Mouse (Mus musculus) thymus, postnatal 4 days (tissue): ENCODE measurements at regions not wholly inside any gene's neighbourhood (a gene's known extent, or its start where the extent isn't known, plus 50 kb on each side); places are given as distances from the start of the nearest gene placed in this dataset.
"Not testable (repeated sequence)": the region's sequence is repeated elsewhere in the genome, so short reads cannot be mapped to it uniquely, and the experiment has no call there.

Experiments used
- DNase-seq: peaks from one replicate; pipeline ENCODE4 v3.0.0; 2021

DNA sequence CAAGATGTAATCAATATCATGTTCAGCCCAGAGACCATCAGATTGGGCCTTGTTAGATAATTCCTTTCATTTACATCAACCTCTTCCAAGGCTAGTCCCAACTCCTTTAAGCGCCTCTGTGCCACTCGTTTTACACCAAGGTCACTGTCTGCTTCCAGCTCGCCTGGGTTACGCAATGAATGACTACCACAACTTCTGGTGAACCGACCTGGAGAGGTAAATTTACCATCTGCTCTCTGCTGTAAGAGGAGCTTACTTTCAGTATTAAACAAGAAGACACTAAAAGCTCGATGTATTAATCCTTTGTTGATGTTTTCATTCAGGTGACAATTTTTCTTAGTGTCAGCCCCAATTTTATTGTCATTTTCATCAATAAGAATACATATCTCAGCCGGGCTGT, 51.7 kb upstream of the Fam174b start:
- DNase-seq, result no peak

GRCm38 (mm10) chr7:73686245-73686644, 53.9 kb upstream of the Fam174b start:
- not testable (repeated sequence) for DNase-seq

DNA sequence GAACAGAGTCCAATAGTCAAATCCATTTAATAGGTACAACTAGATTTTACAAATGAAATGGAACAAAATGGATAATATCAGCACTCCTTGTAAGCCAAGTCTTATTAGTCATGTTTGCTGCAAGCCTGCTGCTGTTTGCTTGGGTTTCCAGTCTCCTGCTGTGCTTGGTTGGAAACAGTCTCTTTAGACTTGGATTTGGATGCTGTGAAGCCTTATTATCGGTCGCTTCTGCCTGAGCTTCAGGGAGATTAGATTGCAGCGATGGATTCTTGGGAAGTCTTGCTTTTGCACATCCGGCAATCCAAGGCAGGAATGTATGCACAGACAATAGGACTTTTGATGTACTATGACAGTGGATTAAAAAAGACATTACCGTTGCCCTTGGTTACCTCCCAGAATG, 57.3 kb upstream of the Fam174b start:
- DNase-seq, result no peak

DNA sequence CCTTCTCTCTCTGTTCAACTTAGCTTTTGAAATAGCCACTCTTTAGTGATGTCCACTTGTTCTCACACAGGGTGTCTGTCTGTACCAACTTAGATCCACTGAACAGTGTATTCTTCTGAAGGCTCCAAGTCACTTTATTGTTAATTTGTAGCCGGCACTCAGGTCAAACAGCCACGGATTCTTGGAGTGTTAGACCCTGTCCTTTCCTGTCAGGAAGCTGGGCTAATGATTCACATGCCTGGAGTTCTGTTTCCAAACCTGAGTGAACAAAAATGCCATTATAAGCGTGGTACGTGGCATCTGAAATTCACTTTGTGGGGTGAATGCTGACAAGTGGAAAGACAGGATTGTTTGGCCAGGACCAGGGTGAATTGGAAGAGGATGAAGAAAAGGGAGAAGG, 69.5 kb upstream of the Fam174b start:
- no peak for DNase-seq

DNA sequence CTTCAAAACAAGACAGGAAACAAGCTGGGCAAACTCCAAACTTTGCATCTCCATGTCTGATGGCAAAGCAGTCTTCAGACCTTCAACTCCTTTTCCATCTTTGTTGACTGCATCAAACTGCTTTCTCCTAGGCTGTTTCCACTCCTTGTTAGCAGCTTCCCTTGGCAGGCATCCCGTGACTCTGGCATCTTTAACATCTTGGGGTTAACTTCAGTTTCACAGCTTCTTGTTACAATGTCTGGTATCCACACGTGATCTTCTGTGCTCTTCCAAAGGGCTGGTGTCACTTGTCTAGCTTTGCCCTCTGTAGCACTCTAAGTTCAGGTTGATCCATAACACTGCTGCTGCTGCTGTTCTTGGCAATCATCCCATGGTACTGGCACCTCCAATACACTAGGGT, 71.3 kb upstream of the Fam174b start:
- DNase-seq, result no peak

DNA sequence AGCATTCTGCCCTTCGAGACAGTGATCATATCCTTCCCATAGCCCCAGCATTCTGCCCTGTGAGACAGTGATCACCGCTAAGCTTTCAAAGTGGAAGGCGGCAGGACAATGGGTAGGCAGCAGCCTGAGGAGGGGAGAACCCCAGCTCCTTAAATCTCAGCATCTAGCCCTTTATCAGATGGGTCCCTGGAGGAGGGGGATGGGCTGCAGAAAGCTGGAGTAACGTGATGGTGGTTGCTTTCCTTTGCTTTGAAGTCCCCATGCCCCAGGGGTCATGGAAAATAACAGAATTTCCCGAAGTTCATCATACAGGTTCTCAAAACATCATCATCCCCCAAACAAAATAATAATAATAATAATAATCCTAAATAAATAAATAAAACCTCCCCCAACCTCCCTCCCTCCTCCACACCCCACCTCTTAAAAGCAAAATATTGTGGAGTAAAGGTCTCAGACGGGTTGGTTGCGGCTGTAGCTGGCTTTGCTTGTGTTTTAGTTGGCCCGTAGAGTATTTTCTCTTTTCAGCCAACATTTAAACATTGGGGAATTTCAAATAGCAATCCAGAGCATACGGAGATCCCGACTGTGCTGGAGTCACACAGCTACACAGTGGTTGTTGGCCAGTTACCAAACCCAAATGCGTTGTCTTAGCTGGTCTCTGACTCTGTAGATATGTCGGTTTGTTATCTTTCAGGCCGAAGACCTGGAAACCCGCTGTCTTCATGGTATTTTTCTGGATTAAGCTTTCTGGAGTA, 73.0 kb upstream of the Fam174b start:
- DNase-seq, result no peak

DNA sequence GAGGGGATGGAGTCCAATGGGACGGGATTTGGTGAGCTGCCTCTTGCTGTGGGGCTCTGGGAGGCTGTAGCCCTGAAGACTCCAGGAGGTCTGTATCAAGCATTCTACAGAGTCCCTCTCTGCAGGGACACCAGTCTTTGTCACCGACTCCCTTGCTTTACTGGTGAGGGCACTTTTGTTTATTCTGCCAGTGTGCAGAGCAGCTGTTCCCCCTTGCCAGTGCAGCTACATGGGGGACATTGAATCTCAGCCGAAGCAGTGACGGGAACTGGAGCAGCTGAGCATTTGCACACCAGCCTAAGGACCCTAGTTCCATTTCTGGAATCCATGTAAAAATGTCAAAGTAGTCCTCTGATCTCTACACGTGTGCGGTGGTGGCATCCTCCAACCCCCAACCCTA, 75.1 kb upstream of the Fam174b start:
- DNase-seq, result no peak

GRCm38 (mm10) chr7:73662536-73662935, 77.6 kb upstream of the Fam174b start:
- no peak for DNase-seq

- no peak for DNase-seq
Observed at GRCm38 (mm10) chr7:73661901-73662300, 78.2 kb upstream of the Fam174b start.

DNA sequence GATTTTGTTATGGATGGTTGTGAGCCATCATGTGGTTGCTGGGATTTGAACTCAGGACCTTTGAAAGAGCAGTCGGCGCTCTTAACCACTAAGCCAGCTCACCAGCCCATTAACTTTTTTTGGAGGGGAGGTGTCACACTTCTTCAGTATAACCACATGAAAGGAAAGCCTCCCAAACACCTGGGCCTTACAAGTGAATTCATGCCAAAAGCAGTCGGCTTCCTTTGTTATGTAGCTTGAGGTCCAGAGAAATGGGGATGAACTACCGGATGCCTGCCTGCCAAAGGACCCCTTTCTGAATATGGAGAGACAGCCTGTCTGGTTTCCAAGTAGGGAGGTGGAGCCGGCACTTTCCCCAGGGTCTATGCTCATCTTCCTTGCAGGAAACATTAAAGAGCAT, 80.6 kb upstream of the Fam174b start:
- no peak for DNase-seq

DNA sequence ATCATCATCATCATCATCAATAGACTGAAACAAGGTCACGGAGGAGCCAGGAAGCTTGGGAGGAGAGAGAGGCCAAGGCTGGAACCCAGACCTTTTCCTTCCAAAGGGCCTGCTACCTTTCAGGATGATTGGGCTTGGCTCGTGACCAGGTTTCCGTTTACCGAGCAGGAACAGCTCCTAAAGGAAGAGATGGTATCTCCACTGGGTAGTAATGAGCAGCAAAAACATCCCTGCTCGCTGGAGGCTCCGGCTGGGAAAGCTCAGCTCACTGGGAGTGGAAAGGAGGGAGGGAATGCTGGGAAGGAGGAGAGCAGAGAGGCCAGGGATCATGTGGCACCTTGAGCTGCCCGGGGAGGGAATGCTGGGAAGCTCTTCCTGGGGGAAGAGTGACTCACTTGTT, 82.8 kb upstream of the Fam174b start:
- no peak for DNase-seq

- not testable (repeated sequence) for DNase-seq
Observed at GRCm38 (mm10) chr7:73656424-73656795, 83.7 kb upstream of the Fam174b start.

DNA sequence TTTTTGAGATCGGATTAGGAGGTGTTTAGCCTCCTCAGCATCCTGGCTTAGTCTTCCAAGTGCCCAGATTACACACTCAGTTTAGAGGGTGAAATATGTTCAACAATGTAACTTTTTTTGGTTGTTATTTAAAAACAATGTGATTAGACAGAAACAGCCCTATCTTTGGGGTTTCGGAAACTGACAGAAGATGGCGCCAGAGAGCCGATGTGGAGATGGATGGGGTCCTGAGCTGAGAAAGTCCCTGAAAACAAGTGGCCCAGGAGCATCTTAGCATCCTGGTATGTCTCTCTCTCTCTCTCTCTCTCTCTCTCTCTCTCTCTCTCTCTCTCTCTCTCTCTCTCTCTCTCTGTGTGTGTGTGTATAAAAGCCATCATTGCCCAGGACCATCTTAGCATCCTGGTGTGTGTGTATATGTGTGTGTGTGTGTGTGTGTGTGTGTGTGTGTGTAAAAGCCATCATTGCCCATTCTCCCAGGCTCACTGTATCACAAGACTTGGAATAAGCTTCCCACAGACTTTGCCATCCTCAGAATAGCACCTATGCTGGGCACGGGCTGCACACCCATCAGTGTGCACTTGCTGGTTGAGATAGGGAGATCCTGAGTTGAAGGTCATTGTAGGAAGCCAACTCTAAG, 84.2 kb upstream of the Fam174b start:
- peak; percentile 83 for DNase-seq

DNA sequence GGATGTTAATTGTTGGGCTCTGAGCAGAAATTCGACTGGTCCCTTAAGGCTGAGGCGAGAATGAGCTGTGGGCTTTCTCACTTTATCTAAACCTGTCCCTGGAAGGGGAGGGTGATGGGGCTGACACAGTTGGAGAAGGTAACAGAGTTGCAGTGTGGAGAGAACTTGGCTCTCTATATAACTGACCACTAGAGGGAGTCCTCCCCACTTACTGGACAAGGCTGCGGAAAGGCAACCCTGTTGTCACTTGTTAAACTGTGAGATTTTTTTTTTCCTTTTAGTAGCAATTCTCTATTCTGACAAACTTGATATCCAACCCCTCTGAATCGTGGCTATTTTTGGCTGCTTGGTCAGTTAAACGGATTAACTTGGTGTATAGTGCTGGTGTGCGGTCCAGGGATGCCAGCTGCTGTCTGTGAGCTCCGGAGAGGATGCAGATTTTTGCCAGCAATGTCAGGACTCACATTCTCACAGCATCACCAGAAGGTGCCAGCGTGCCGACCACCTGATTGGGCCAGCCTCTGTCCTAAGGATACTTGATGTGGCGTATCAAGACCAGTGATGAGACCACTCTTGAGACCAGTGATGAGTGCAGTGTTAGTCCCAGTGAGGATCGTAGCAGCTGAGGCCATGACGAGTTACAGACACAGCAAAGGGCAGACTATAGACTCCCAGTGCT, 85.8 kb upstream of the Fam174b start:
- peak; percentile 32 for DNase-seq

- DNase-seq, result no peak
Observed at GRCm38 (mm10) chr7:73650909-73651308, 89.2 kb upstream of the Fam174b start.

- DNase-seq, result peak; percentile 94
Observed at GRCm38 (mm10) chr7:73648010-73648409, 92.1 kb upstream of the Fam174b start.

- DNase-seq, result no peak
Observed at GRCm38 (mm10) chr7:73647140-73647539, 93.0 kb upstream of the Fam174b start.

GRCm38 (mm10) chr7:73646711-73647110, 93.4 kb upstream of the Fam174b start:
- no peak for DNase-seq

DNA sequence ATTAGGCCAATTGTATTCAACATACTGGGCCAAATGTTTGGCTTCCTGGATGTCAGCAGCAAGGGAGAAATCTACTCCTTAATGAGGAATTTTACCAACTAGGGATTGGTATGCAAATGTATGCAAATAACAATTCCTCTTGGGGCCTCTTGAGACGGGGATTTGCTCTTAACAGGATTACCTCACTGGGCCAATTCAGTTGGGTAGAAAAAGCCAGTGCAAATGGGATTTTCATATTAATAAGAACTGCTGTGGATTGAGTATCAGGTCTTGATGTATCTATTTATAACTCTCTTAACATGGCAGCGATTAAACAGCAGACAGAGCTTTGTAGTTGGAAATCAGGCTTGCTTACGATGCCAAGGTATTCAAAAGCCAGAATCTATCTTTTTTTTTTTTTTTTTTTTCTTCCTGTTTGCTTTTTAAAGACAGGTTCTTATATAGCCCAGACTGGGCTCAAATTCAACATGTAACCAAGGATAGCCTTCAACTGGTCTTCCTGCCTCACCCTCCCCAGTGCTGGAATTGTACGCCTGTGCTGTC, 95.7 kb upstream of the Fam174b start:
- DNase-seq, result no peak

- DNase-seq, result no peak
Observed at GRCm38 (mm10) chr7:73643993-73644335, 96.1 kb upstream of the Fam174b start.

DNA sequence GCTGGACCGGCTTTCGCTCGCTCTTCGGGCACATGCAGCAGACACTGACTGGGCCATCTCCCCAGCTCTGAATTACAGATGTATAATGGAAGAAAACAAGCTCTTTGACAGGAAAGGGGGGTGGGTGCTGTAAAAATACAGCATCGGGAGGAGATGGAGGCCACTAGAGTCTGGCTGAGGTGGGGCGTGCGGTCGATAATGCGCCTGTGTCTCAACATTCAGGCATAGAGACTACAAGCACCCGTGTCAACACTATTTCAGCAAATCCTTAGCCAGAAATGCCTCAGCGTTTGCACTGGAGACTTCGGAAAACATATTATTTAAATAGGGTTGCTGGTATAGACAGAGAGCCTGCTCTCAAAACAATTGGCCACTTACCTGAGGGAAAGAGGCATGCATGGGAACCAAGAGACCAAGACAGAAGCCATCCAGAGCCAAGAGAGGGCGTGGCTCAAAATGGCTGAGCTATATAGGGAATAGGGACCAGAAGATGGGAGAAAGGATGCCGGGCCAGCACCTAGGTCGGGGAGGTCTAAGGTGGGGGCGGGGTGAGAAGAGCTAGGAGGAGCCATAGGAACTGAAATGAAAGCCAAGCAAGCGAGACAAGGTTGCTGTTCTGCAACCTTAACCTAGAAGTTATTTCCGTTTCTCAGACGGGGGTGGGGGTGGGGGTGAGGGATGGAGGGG, 96.7 kb upstream of the Fam174b start:
- DNase-seq, result peak; percentile 52

- no peak for DNase-seq
Observed at GRCm38 (mm10) chr7:73640194-73640593, 98.6 kb upstream of the Chd2 start.

GRCm38 (mm10) chr7:73637810-73638125, 96.1 kb upstream of the Chd2 start:
- no peak for DNase-seq
